Mouse (Mus musculus) limb, embryonic 10.5 days (tissue): ENCODE measurements around the gene Eif4ebp2. TPM values are rescaled to one million over a fixed set of nuclear protein-coding genes. Genes with fewer than 3 reads are reported as not detected.
A peak's percentile ranks its signal among the peaks of the same experiment; 100 is the strongest.

Experiments used
- DNase-seq: peaks from one replicate; pipeline ENCODE4 v3.0.0-alpha.2; 2017; ENCODE audit warnings: low spot score
- H3K27ac ChIP-seq: fragments of 300-500 bp; sonication (generic); 2 replicates; pipeline ENCODE4 v1.5.1; 2016; ENCODE audit warnings: mild to moderate bottlenecking
- H3K27me3 ChIP-seq: fragments of 300-500 bp; sonication (generic); 2 replicates; pipeline ENCODE4 v1.6.1; 2016; ENCODE audit warnings: low read depth, mild to moderate bottlenecking; ENCODE audit not compliant: poor library complexity, severe bottlenecking
- H3K36me3 ChIP-seq: fragments of 300-500 bp; sonication (generic); 2 replicates; pipeline ENCODE4 v1.6.1; 2016; ENCODE audit warnings: mild to moderate bottlenecking, moderate library complexity
- H3K4me1 ChIP-seq: fragments of 300-500 bp; sonication (generic); 2 replicates; pipeline ENCODE4 v1.6.1; 2016
- H3K4me3 ChIP-seq: fragments of 300-500 bp; sonication (generic); 2 replicates; pipeline ENCODE4 v1.5.1; 2016; ENCODE audit warnings: mild to moderate bottlenecking, moderate library complexity
- H3K9me3 ChIP-seq: fragments of 300-500 bp; sonication (generic); replicated peaks from 2 replicates; pipeline ENCODE4 v1.6.1; 2016; ENCODE audit warnings: mild to moderate bottlenecking
- WGBS: fragments of 180-500 bp; shearing (Covaris S2); methylation state at CpG from one replicate; pipeline ENCODE4 v1.1.7; 2016; 5-methylcytosine and 5-hydroxymethylcytosine counted together
- polyA plus RNA-seq: library from polyadenylated mRNA; unstranded; fragments of >200 nt; fragmentation: Nextera tagmentation; extraction: Ambion mirVana; gene quantifications from 2 replicates; pipeline ENCODE4 v1.2.1, GENCODE M21; 2016

The Eif4ebp2 gene
- polyA plus RNA-seq, 1 experiment from 2014 or later: 83.2 TPM

DNA sequence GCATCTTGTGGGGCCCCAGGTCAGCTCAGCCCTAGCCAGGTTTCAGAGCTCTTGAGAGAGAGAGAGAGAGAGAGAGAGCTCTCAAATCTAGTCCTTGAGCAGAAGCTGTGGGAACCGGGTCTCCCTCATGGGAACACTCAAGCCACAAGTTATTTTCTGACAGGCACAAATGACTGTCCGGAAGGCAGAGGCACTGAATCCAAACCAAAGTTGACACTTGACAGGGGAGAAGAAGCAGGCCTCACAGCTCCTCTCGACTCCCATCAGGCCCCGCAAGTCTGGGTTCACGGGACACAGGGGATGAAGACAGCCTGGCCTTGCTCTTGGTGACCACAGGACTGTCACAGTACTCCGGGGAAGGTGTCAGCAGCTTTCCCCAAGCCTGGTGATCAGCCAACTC is 66.2 kb downstream of the Eif4ebp2 start:
- Histone ChIP-seq H3K36me3 (no peaks in the 10 kb centered on the region), H3K27ac (no peak overlapping the region), H3K4me3 (no peak overlapping the region), H3K27me3 (peaks cover 16% of the 10 kb centered on the region; the same call in 1 of the 2 replicates), H3K4me1 (peaks cover 33% of the 10 kb centered on the region), H3K9me3 (no peaks in the 10 kb centered on the region)
- 59% methylated on average over 6 of the region's 6 CpGs for WGBS
- DNase-seq: no peak

DNA sequence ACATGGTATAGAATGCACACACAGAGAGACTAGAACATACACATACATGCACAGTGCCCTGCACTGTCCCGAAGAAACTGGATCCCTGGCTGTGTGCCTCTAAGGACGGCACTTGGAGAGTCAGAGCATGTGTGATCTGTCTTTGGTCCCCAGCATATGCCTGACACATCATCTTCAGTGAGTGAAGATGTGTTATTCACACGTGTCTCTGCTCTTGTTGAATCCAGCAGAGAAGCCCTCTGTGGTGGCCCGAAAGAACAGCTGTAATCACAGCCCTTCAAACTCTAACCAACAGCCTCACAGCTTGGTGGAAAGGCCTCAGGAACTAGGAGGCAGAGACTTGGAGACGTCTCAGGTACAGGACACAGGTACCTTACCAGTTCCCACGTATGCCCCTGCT is 67.3 kb downstream of the Eif4ebp2 start:
- WGBS: 74% methylated on average over 6 of the region's 6 CpGs

DNA sequence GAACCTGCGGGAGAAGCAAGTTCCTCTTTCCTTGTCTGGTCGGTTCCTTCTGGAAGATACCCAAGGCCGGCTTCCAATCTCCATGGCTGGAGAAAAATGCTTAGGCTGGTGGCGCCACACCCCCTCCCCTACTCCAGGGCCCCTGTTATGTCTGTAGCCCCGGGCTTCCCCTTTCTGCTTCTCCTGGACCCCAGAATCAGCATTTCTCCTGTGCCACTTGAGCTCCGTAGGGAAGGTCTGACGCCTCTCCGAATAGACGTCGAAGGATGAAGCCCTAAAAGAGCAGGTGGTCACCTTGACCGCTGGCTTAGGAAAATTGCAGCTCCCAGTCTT is 68.8 kb downstream of the Eif4ebp2 start:
- no peaks in the 10 kb centered on the region for H3K9me3 ChIP-seq
- H3K4me3 ChIP-seq: peak overlapping the region; percentile 65
- peaks cover 25% of the 10 kb centered on the region; the same call in 1 of the 2 replicates for H3K27me3 ChIP-seq
- H3K36me3 ChIP-seq: no peaks in the 10 kb centered on the region
- peaks cover 54% of the 10 kb centered on the region for H3K4me1 ChIP-seq
- WGBS: 3% methylated on average over 11 of the region's 11 CpGs
- no peak for DNase-seq
- H3K27ac ChIP-seq: peak overlapping the region; percentile 87

More for the DNA sequence above, 67.3 kb downstream of the Eif4ebp2 start:
- Histone ChIP-seq H3K36me3 (no peaks in the 10 kb centered on the region), H3K4me1 (peaks cover 44% of the 10 kb centered on the region), H3K27me3 (peaks cover 25% of the 10 kb centered on the region; the same call in 1 of the 2 replicates), H3K27ac (no peak overlapping the region), H3K4me3 (no peak overlapping the region), H3K9me3 (no peaks in the 10 kb centered on the region)
- no peak for DNase-seq

DNA sequence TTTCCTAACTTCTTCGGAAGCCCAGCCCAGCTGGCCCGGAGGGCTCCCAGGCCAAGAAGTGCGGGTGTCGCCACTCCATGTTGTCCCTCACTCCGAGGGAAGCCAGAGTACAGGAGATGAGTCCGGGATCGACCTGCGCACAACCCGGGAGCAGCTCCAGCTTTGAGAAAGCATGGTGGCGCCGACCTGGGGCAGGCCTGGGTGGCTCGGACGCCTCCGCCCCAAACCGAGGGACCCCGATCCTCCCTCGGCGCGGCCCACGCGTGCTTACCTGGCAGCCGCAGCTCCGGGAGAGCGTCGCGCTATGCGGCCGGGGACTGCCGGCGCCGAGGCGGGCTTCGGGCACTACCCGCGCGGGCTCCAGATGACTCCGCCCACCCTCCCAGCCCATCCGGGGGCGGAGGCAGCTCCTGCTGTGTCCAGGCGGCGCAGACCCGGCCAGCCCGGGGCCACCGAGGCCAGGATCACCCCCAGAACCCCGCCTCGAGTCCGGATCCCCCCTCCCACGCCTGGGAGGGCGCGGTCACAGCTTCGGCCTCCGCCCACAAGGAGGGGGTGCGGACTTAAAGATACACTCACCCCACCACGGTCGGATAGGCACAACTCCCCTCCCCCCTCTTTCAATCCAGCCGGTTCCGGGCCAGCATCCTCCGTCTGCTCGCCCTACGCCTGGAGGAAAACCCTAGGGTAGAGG is 69.3 kb downstream of the Eif4ebp2 start, which contains the start of gene Pald1:
Pald1 (minus strand) TSS at position 510 of the 694 bp plus-strand sequence.
- Histone ChIP-seq H3K4me3 (peak within 1 kb of the TSS; percentile 65), H3K4me1 (peaks cover 56% of the 10 kb centered on the region), H3K27ac (peak within 1 kb of the TSS; percentile 87), H3K36me3 (no peaks in the 10 kb centered on the region), H3K27me3 (peaks cover 25% of the 10 kb centered on the region; the same call in 1 of the 2 replicates), H3K9me3 (no peaks in the 10 kb centered on the region)
- under 1% methylated on average over 59 of the region's 60 CpGs for WGBS
- peak; percentile 88 for DNase-seq

GRCm38 (mm10) chr10:61382281-61382731 is 70.2 kb downstream of the Eif4ebp2 start:
- WGBS: 4% methylated on average over 8 of the region's 8 CpGs

GRCm38 (mm10) chr10:61381823-61382222 is 70.6 kb downstream of the Eif4ebp2 start:
- WGBS: 14% methylated on average over 8 of the region's 8 CpGs
- peak overlapping the region; percentile 87 for H3K27ac ChIP-seq
- H3K4me1 ChIP-seq: peaks cover 61% of the 10 kb centered on the region

More at GRCm38 (mm10) chr10:61382281-61382731, 70.2 kb downstream of the Eif4ebp2 start:
- Histone ChIP-seq H3K27me3 (peaks cover 25% of the 10 kb centered on the region; the same call in 1 of the 2 replicates), H3K4me3 (peak overlapping the region; percentile 65), H3K27ac (peak overlapping the region; percentile 87), H3K9me3 (no peaks in the 10 kb centered on the region), H3K36me3 (no peaks in the 10 kb centered on the region), H3K4me1 (peaks cover 61% of the 10 kb centered on the region)
- no peak for DNase-seq

DNA sequence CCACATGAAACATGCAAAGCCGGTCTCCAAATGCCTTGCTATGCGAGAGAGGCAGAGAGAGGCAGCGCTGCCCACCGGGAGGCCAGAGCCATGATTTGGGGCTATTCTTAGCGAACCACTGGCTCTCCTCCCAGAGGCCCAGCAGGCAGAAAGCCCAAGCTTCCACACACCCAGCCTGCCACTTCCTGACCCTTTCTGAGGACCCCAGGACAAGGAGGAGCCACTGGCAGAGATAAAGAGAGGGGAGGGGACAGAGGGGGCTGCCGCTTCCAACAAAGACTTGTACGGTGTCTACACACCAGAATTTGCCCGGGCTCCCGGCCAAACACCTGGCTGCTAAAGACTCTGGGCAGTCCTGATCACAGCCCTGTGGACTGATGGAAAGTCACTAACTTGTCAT is 72.3 kb downstream of the Eif4ebp2 start:
- peak overlapping the region; percentile 65; the same call in 1 of the 2 replicates for H3K4me3 ChIP-seq
- DNase-seq: no peak
- 20% methylated on average over 9 of the region's 9 CpGs for WGBS
- peak overlapping the region; percentile 14 for H3K27ac ChIP-seq
- no peaks in the 10 kb centered on the region for H3K36me3 ChIP-seq
- H3K4me1 ChIP-seq: peaks cover 58% of the 10 kb centered on the region
- peaks cover 25% of the 10 kb centered on the region; the same call in 1 of the 2 replicates for H3K27me3 ChIP-seq
- no peaks in the 10 kb centered on the region for H3K9me3 ChIP-seq

More at GRCm38 (mm10) chr10:61381823-61382222, 70.6 kb downstream of the Eif4ebp2 start:
- H3K36me3 ChIP-seq: no peaks in the 10 kb centered on the region
- H3K9me3 ChIP-seq: no peaks in the 10 kb centered on the region
- H3K27me3 ChIP-seq: peaks cover 25% of the 10 kb centered on the region; the same call in 1 of the 2 replicates
- DNase-seq: no peak
- H3K4me3 ChIP-seq: peak overlapping the region; percentile 65

GRCm38 (mm10) chr10:61379340-61380040 is 73.0 kb downstream of the Eif4ebp2 start:
- no peak for DNase-seq
- 90% methylated on average over 13 of the region's 13 CpGs for WGBS
- Histone ChIP-seq H3K27me3 (peaks cover 19% of the 10 kb centered on the region; the same call in 1 of the 2 replicates), H3K9me3 (no peaks in the 10 kb centered on the region), H3K4me1 (peaks cover 65% of the 10 kb centered on the region), H3K27ac (no peak overlapping the region), H3K4me3 (no peak overlapping the region), H3K36me3 (no peaks in the 10 kb centered on the region)

GRCm38 (mm10) chr10:61378698-61379097 is 73.8 kb downstream of the Eif4ebp2 start:
- no peak for DNase-seq
- Histone ChIP-seq H3K36me3 (no peaks in the 10 kb centered on the region), H3K9me3 (no peaks in the 10 kb centered on the region), H3K27ac (no peak overlapping the region), H3K4me1 (peaks cover 66% of the 10 kb centered on the region), H3K4me3 (no peak overlapping the region), H3K27me3 (peaks cover 19% of the 10 kb centered on the region; the same call in 1 of the 2 replicates)
- 89% methylated on average over 5 of the region's 5 CpGs for WGBS

Other genes with a start within 250 kb of the Eif4ebp2 start
- 0.46 and 0.48 TPM in 2 replicates for gene Adamts14, start 179.2 kb downstream of the Eif4ebp2 start, polyA plus RNA-seq
- gene Prf1, start 154.8 kb downstream of the Eif4ebp2 start, polyA plus RNA-seq: not detected in 2 replicates
- gene Pald1, start 69.1 kb downstream of the Eif4ebp2 start, polyA plus RNA-seq: 26.2 and 28.1 TPM in 2 replicates
- gene Nodal, start 34.7 kb downstream of the Eif4ebp2 start, polyA plus RNA-seq: 0.13 and 0.36 TPM in 2 replicates
- gene Lrrc20, start 23.1 kb upstream of the Eif4ebp2 start, polyA plus RNA-seq: 10.9 and 11.4 TPM in 2 replicates
- 0.04 TPM in 1 of 2 replicates, not detected in the other for gene Npffr1, start 142.8 kb upstream of the Eif4ebp2 start, polyA plus RNA-seq
- 356 and 405 TPM in 2 replicates for gene Ppa1, start 195.9 kb upstream of the Eif4ebp2 start, polyA plus RNA-seq
- gene Sar1a, start 227.6 kb upstream of the Eif4ebp2 start, polyA plus RNA-seq: 220 and 231 TPM in 2 replicates
- 38.2 and 39.9 TPM in 2 replicates for gene Tysnd1, start 242.9 kb upstream of the Eif4ebp2 start, polyA plus RNA-seq